Mouse (Mus musculus): ENCODE data around the gene Primpol.

DNA sequence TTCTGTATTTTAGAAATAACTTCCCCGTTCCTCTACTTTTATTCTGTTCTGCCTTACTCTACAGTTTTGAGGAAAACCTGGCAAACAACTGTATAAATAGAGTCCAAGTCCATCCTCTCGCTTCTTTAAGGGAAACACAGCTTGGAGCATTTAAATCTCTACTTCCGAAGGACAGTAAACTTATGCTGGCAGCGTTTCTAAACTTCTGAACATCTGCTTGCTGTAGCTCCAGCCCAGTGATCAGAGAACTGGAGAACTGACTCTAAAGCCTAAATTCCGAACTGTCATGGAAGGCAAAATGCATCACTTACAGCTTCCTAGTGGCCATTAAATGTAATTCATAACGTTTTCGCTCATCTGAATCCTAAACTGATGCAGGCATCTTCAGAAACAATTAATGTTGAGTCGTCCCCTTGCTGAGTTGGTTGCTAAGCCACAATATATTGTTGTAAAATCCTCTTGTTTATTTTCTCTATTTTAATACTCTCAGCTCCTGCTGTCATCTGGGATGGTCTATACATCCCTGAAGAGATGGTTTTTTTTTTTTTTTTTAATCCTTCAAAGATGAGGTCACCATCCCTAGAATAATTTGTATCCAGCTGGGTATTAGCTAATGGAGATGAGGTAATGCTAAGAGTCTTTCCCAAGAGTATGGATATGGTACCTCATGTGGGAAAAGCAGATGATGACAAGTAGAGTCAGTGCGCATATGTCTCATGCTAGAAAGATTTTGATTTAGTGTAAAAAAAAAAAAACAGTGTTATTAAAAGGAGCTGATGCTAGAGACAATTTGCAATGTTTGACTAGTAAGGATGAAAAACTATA lies 5.6 kb upstream of the Primpol start:
- TF ChIP-seq FLI1 (IDR thresholded peaks at IDR 0.05; ENCODE audit: low read length) (no peak), GATA1 (IDR thresholded peaks at IDR 0.05; ENCODE audit: borderline replicate concordance, low read length) (no peak)

All from megakaryocyte, embryonic 14.5 days (primary cell).